Mouse (Mus musculus): ENCODE data around the gene Kantr.
"Not testable (repeated sequence)": the region's sequence is repeated elsewhere in the genome, so short reads cannot be mapped to it uniquely, and the experiment has no call there.

Gene Kantr

GRCm38 (mm10) chrX:152326996-152327688 lies at the start of gene Kantr:
TSS of gene Kantr (minus strand) at chrX:152327495.
- DNase-seq (ENCODE audit: low spot score), result peak; percentile 81

GRCm38 (mm10) chrX:152368397-152369273 lies 41.3 kb upstream of the Kantr start, which contains the start of gene Gpr173:
TSS of gene Gpr173 (minus strand) at chrX:152368704.
- DNase-seq (ENCODE audit: low spot score), result peak; percentile 42

GRCm38 (mm10) chrX:152368054-152368396 lies 40.7 kb upstream of the Kantr start:
- DNase-seq (ENCODE audit: low spot score), result no peak

- DNase-seq (ENCODE audit: low spot score), result no peak
Measured at GRCm38 (mm10) chrX:152366418-152366817, 39.1 kb upstream of the Kantr start.

- peak; percentile 18 for DNase-seq (ENCODE audit: low spot score)
Measured at GRCm38 (mm10) chrX:152352553-152353153, 25.4 kb upstream of the Kantr start.

GRCm38 (mm10) chrX:152347041-152347440 lies 19.7 kb upstream of the Kantr start:
- no peak for DNase-seq (ENCODE audit: low spot score)

- no peak for DNase-seq (ENCODE audit: low spot score)
Measured at GRCm38 (mm10) chrX:152346587-152346986, 19.3 kb upstream of the Kantr start.

- DNase-seq (ENCODE audit: low spot score), result no peak
Measured at GRCm38 (mm10) chrX:152342903-152343302, 15.6 kb upstream of the Kantr start.

GRCm38 (mm10) chrX:152342358-152342901 lies 15.1 kb upstream of the Kantr start, which contains the start of gene Tspyl2:
TSS of gene Tspyl2 (minus strand) at chrX:152342425.
- peak; percentile 95 for DNase-seq (ENCODE audit: low spot score)

GRCm38 (mm10) chrX:152341496-152341895 lies 14.2 kb upstream of the Kantr start:
- no peak for DNase-seq (ENCODE audit: low spot score)

- DNase-seq (ENCODE audit: low spot score), result peak; percentile 93
Measured at GRCm38 (mm10) chrX:152336546-152337332, 9.4 kb upstream of the Kantr start.

GRCm38 (mm10) chrX:152336123-152336522 lies 8.8 kb upstream of the Kantr start:
- not testable (repeated sequence) for DNase-seq (ENCODE audit: low spot score)

GRCm38 (mm10) chrX:152329400-152329799 lies 2.1 kb upstream of the Kantr start:
- DNase-seq (ENCODE audit: low spot score), result not testable (repeated sequence)

- no peak for DNase-seq (ENCODE audit: low spot score)
Measured at GRCm38 (mm10) chrX:152327689-152328052, 376 bp upstream of the Kantr start.

GRCm38 (mm10) chrX:152323584-152323983 lies 3.7 kb downstream of the Kantr start:
- no peak for DNase-seq (ENCODE audit: low spot score)

- DNase-seq (ENCODE audit: low spot score), result no peak
Measured at GRCm38 (mm10) chrX:152322776-152323175, 4.5 kb downstream of the Kantr start.

- no peak for DNase-seq (ENCODE audit: low spot score)
Measured at GRCm38 (mm10) chrX:152320535-152320934, 6.8 kb downstream of the Kantr start.

- DNase-seq (ENCODE audit: low spot score), result no peak
Measured at GRCm38 (mm10) chrX:152307942-152308341, 19.4 kb downstream of the Kantr start.

GRCm38 (mm10) chrX:152307371-152307770 lies 19.9 kb downstream of the Kantr start:
- no peak for DNase-seq (ENCODE audit: low spot score)

- no peak for DNase-seq (ENCODE audit: low spot score)
Measured at GRCm38 (mm10) chrX:152306224-152306623, 21.1 kb downstream of the Kantr start.

- DNase-seq (ENCODE audit: low spot score), result not testable (repeated sequence)
Measured at GRCm38 (mm10) chrX:152287026-152287425, 40.3 kb downstream of the Kantr start.

- no peak for DNase-seq (ENCODE audit: low spot score)
Measured at GRCm38 (mm10) chrX:152284746-152285145, 42.5 kb downstream of the Kantr start.

Data from layer of hippocampus, adult 11-12 months (tissue).